Mouse (Mus musculus) retina, postnatal 1 day (tissue): ENCODE results near the gene Agap2.
A peak's percentile ranks its signal among the peaks of the same experiment; 100 is the strongest.

ENCODE experiments used
- DNase-seq: peaks from one replicate; pipeline ENCODE4 v3.0.0-alpha.2; 2012

The Agap2 gene

DNA sequence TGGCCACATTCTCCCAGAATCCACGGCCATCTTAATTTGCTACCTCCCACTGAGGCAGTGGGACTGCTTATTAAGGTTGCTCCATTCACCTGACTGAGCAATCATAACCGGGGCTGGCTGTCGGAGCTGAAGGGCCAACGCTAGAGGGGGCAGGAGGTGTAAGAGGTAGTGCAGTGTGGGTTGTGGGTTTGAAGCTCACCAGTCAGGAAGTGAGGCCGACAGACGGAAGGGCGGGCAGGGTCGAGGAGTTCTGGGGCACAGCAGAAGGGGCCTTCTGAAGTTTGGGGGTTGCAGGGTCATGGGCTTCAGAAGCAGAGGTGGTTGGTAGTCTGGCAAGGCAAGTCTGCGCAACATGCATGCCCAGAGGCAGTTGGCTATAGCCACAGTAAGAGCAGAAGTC is at the start of gene Agap2:
TSS of gene Agap2 (plus strand) at position 205 of the 400 bp plus-strand sequence.
- DNase-seq, result no peak

DNA sequence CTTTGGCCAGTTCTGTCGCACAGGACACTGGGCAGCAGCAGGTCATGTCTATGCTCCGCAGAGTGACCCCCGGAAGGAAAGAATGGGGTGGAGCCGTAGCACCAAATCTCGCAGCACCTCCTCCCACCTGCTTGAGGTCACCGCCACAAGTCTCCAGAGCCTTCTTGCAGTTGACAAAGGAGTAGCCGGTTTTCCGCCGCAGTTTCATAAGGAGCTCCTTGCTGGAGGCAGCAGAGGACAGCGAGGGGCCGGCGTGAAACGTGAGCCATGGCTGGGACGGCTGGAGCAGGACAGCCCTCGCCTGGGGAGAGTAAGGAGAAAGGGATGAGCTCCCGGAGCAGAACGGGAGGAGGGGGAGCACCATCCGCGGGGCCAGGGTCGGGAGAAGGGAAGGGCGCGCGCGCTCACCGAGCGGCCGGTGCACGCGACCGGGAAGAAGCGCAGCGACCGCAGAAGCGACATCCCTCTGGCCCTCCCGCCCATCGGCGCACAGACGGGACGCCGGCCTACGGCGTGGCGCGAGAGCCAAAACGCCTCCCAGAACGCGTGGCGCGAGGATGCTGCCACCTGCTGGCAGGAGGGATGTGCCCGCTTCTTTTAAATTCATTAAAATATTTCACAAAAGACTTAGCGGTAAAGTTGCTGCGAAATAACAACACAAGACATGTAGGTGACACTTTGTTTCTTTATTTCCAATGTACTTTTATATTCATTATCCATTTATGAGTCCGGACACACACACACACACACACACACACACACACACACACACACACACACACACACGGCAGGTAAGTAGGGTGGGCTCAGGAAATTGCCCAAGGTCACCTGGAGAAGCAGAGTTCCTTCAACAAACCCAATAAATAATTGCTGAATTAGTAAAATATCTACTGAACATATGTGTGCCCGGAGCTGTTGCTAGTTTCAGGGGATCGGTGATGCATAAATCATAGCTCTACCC is 44.5 kb upstream of the Agap2 start, which contains the start of gene Tsfm:
TSS of gene Tsfm (minus strand) at position 505 of the 961 bp plus-strand sequence.
- DNase-seq, result peak; percentile 94

DNA sequence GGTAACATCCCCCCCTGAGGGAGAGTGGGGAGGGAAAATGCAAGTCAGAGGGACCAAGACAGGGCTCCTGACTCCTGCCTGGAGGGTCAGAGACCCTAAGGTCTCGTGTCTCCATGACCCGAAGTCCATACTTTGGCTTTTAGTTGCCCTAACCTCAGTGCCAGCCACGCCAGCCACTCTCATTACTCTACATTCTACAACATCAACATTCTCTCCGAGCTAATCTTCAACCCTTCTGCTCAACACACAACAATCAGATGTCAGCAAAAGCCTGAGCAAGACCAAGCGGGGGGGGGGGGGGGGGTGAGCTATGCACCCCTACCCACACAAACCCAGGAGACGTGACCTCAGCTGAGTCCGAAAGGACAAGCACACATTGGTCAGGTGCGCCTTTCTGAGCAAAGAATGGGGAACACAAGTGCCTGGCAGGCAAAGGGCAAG is 41.8 kb upstream of the Agap2 start:
- no peak for DNase-seq

DNA sequence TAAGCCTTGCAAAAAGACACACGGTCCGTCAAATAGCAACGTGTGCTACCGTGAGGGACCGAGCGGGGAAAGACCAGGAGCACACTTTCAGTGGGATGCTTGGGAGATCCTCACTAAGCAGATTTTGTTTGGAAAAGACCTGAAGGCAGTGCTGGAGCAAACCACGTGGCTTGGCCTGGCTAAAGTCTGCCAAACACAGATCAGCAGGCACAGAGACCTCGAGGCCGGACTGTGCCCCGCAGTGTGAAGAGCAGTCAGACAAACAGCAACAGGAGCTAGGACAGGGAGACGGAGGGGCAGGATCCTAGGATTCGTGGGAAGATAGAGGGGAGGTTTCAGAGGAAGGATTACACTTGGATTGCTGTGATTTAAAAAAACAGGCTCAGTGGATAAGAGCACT is 38.8 kb upstream of the Agap2 start:
- DNase-seq, result no peak

- no peak for DNase-seq
These were observed 37.4 kb upstream of the Agap2 start for GRCm38 (mm10) chr10:127037641-127038040.

DNA sequence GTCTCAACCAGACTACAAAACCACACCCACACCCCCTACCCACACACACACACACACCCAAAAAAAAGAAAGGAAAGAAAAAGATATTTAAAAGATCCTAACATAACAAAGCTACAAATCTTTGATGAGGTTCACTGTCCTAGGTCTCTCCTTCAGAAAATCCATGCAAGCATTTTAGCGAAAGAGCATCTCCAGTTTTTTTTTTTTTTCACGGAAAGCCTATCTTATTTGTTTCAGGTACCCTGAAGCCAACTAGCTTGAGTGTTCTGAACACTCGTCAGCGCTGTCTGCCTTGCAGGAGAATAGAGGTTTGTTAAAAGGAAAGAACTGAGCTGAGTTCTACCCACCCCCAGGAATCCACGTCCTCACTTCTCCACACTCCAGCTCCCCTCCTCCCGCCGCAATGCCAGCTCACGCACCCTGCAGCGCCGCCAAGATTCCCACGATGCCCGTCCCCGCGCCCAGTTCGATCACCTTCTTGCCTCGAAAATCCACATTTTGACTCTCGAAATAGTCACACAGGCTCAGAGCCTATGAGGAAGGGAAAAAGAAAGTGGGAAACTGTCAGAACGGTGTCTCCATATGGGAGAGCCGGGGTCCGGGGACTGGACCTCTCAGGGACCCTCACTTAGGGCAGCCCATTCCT is 34.4 kb upstream of the Agap2 start:
- DNase-seq, result peak; percentile 38

DNA sequence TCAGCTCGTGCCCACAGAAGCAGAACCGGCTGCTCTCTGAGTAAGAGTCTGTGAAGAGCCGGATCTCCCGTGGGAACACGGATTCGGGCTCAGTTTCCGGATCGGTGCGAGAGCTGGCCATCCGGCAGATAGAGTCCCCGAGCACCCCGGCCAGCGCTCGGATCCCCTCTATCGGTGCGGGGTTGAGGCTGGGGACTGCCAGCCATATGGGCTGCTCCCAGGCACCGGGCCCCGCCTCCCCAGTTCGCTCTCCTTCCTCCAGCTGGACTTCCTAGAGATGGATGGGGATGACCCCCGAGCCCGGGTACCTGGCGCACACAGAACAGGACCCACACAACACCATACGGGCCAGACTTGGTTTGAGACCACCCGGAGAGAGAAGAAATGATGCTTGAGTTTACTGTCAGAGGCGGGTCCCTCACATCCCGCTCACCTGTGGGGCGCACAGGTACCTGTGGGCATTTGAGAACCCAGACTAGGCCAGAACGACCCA is 33.8 kb upstream of the Agap2 start, which contains the start of the genes Mettl1 and Eef1akmt3:
TSS of gene Mettl1 (plus strand) at position 141 of the 493 bp plus-strand sequence.
TSS of gene Eef1akmt3 (minus strand) at position 240 of the 493 bp plus-strand sequence.
- no peak for DNase-seq

GRCm38 (mm10) chr10:127041774-127042338 is 33.2 kb upstream of the Agap2 start:
- peak; percentile 94 for DNase-seq

GRCm38 (mm10) chr10:127042468-127043115 is 32.5 kb upstream of the Agap2 start:
- DNase-seq, result no peak

- DNase-seq, result no peak
These were observed 31.9 kb upstream of the Agap2 start for GRCm38 (mm10) chr10:127043187-127043586.

DNA sequence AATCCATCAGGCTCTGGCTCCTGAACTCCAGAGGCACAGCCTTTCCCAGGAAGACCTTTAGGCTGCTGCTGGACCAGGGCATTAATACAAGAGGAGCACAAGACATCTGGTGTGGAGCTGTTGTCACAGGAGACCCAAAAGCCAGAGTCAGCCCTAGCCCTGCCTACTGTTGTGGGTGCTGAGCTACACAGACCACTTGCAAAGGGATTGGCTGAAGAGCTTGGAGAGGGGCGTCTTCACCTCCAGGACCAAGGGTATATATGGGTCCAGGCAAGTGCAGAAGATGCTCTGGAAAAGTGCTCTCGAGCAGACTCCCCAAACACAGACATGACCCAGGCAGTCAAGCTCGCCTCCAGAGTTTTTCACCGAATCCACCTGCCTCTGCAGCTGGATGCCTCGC is 27.1 kb upstream of the Agap2 start, which contains the start of gene Cyp27b1:
TSS of gene Cyp27b1 (plus strand) at position 297 of the 400 bp plus-strand sequence.
- DNase-seq, result no peak

DNA sequence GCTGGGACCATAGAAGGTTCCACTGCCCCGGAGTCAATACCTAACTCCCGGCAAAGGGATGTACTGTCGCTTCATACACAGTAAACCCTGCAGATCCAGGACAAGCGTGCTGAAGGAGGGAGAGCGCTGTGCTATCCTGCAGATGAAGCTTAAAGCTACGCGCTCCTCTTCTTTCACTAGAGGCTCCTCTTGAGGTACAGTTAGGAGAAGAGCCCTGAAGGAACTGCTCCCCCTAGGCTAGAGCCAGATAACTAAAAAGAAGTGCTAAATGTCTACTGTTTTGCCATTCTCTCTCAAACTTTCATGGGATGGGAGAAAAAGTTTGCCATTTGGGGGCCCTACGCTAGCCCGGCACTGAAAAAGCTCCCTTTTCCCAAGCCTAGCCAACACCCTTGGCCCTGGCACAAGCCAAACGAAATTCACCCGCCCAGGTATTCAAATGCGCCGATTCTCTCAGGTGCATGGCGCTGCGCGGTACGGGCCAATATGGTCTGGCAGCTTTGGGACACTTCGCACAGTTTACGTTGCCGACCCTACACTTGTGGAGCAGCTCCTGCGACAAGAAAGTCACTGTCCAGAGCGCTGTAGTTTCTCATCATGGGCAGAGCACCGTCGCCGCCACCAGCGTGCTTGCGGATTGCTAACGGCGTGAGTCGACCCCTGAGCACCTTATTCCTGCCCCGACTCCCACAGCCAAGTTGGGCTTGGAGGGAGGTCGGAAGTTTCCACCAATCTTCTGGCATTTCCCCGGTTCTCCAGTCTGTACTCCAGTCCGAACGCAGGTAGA is 26.3 kb upstream of the Agap2 start:
- no peak for DNase-seq

DNA sequence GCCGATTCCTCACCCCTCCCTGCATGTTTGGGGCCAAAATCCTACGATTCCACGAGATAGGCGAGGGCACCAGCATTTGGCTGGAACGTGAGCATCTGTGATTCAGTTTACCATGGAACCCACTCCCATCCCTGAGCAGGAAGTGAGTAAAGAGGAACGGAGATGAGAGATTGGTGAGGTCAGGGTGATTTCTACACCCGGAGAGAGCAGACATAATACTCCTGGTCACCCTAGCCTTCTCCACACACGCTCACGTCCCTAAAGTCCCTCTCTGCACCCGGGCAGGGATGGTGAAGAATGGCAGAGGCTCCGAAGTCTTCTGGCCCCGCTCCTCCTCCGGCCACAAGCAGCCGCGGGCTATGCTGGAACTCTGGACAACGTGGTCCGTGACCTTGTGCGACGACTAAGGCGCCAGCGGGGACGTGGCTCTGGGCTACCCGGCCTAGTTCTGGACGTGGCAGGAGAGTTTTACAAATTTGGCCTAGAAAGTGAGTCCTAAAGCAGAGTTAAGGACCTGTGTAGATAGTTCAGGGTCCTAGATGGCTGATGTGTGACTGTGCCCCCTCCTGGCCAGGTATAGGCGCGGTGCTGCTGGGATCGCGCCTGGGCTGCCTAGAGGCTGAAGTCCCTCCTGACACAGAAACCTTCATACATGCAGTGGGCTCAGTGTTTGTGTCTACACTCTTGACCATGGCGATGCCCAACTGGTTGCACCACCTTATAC is 25.5 kb upstream of the Agap2 start:
- DNase-seq, result no peak

DNA sequence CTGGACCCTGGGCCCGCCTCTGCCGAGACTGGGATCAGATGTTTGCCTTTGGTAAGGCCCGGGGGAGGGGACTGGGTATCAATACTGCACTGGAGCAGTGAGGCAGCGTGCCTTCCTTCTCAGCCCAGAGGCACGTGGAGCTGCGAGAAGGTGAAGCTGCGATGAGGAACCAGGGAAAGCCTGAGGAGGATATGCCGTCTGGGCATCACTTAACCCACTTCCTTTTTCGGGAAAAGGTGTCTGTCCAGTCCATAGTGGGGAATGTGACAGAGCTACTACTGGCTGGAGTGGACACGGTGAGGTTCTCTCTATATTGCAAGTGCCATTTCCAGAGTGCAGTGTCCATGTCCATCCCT is 25.0 kb upstream of the Agap2 start:
- DNase-seq, result no peak

GRCm38 (mm10) chr10:127054646-127055045 is 20.4 kb upstream of the Agap2 start:
- DNase-seq, result no peak

GRCm38 (mm10) chr10:127055406-127055805 is 19.7 kb upstream of the Agap2 start:
- DNase-seq, result no peak

GRCm38 (mm10) chr10:127056490-127056889 is 18.6 kb upstream of the Agap2 start:
- DNase-seq, result no peak

GRCm38 (mm10) chr10:127058161-127058560 is 16.9 kb upstream of the Agap2 start:
- DNase-seq, result peak; percentile 91

GRCm38 (mm10) chr10:127058708-127059107 is 16.4 kb upstream of the Agap2 start:
- no peak for DNase-seq

GRCm38 (mm10) chr10:127059174-127059967 is 15.7 kb upstream of the Agap2 start:
- DNase-seq, result peak; percentile 50
